Mouse (Mus musculus) liver, postnatal 0 days (tissue): ENCODE measurements around the gene Vamp2. TPM values are rescaled to one million over a fixed set of nuclear protein-coding genes. Genes with fewer than 3 reads are reported as not detected.

Experiments used
- ATAC-seq: fragments of 200-750 bp; cut with Nextera tagmentation; 2 replicates; pipeline ENCODE4 v1.8.0; 2017; ENCODE audit warnings: mild to moderate bottlenecking, moderate library complexity
- DNase-seq: peaks from one replicate; pipeline ENCODE4 v3.0.0-alpha.2; 2016
- H3K27ac ChIP-seq: fragments of 300-500 bp; sonication (generic); 2 replicates; pipeline ENCODE4 v1.5.1; 2014; ENCODE audit warnings: antibody characterized with exemption, moderate library complexity, mild to moderate bottlenecking, low read depth
- H3K27me3 ChIP-seq: fragments of 300-500 bp; sonication (generic); 2 replicates; pipeline ENCODE4 v1.6.1; 2014; ENCODE audit warnings: low read length, control low read depth, mixed read lengths; ENCODE audit not compliant: insufficient read depth
- H3K36me3 ChIP-seq: fragments of 300-500 bp; sonication (generic); replicated peaks from 2 replicates; pipeline ENCODE4 v1.6.1; 2014; ENCODE audit warnings: mild to moderate bottlenecking, control low read depth, low read length, moderate library complexity, mixed read lengths; ENCODE audit not compliant: insufficient read depth
- H3K4me1 ChIP-seq: fragments of 300-500 bp; sonication (generic); 2 replicates; pipeline ENCODE4 v1.6.1; 2014; ENCODE audit warnings: antibody characterized with exemption, mild to moderate bottlenecking, control low read depth; ENCODE audit not compliant: insufficient read depth
- H3K4me2 ChIP-seq: fragments of 300-500 bp; sonication (generic); 2 replicates; pipeline ENCODE4 v1.6.1; 2014; ENCODE audit warnings: low read depth, mild to moderate bottlenecking, low read length, moderate library complexity, mixed read lengths
- H3K4me3 ChIP-seq: fragments of 300-500 bp; sonication (generic); 2 replicates; pipeline ENCODE4 v1.5.1; 2014; ENCODE audit warnings: low read depth, low read length
- H3K9ac ChIP-seq: fragments of 300-500 bp; sonication (generic); replicated peaks from 2 replicates; pipeline ENCODE4 v1.6.1; 2014; ENCODE audit warnings: mild to moderate bottlenecking, moderate library complexity
- H3K9me3 ChIP-seq: fragments of 300-500 bp; sonication (generic); 2 replicates; pipeline ENCODE4 v1.6.1; 2016; ENCODE audit warnings: mild to moderate bottlenecking, control low read depth, low read length, mixed read lengths
- CTCF ChIP-seq: sonication (generic); IDR thresholded peaks from 2 replicates; pipeline ENCODE4 v1.5.1; 2016; ENCODE audit warnings: antibody characterized with exemption, low read depth
- EP300 ChIP-seq: IDR thresholded peaks from 2 replicates; pipeline ENCODE4 v1.6.1; 2016; ENCODE audit warnings: antibody characterized with exemption, low read depth, mild to moderate bottlenecking
- WGBS: fragments of 180-500 bp; shearing (Covaris S2); extraction: QIAGEN DNeasy Blood & Tissue Kit; methylation state at CpG from one replicate; pipeline ENCODE4 v1.1.7; 2014; ENCODE audit not compliant: insufficient replicate concordance; 5-methylcytosine and 5-hydroxymethylcytosine counted together
- polyA plus RNA-seq: library from polyadenylated mRNA; unstranded; fragments of >200 nt; fragmentation: Nextera tagmentation; extraction: Ambion mirVana; gene quantifications from 2 replicates; pipeline ENCODE4 v1.2.1, GENCODE M21; 2015

Gene Vamp2
- polyA plus RNA-seq, 1 experiment from 2014 or later: 14.2 TPM

DNA sequence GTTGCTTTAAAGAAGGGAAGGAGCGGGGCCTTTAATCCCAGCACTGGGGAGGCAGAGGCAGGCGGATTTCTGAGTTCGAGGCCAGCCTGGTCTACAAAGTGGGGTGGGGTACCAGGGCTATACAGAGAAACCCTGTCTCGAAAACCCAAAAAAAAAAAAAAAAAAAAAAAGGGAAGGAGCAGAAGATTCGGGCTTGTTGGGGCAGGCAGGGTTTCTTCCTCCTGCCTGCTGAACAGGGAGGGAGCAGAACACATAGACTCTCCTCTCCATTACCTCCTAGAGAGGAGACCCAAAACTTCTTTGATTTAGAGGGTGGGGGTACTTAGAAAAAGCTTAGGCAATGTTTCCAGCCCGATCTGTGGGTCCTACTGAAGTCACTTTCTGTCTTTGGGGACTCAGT lies 47.1 kb downstream of the Vamp2 start:
- no peaks in the 10 kb centered on the region for H3K27me3 ChIP-seq
- H3K9ac ChIP-seq: no peak overlapping the region
- no peaks in the 10 kb centered on the region for H3K36me3 ChIP-seq
- no peaks in the 10 kb centered on the region for H3K9me3 ChIP-seq
- WGBS: 61% methylated on average over 6 of the region's 6 CpGs
- H3K4me3 ChIP-seq: no peak overlapping the region
- no peak overlapping the region for H3K4me2 ChIP-seq
- H3K27ac ChIP-seq: no peak overlapping the region
- ATAC-seq (no peak), DNase-seq (no peak)
- H3K4me1 ChIP-seq: peaks cover 19% of the 10 kb centered on the region
- TF ChIP-seq EP300 (no peak), CTCF (no peak)

Other genes starting within 250 kb of the Vamp2 start
- 32.8 and 33.8 TPM in 2 replicates for gene Ndel1, start 216.6 kb upstream of the Vamp2 start, polyA plus RNA-seq
- gene Rnf222, start 199.9 kb upstream of the Vamp2 start, polyA plus RNA-seq: 0.02 and 0.07 TPM in 2 replicates
- gene Rpl26, start 186.9 kb upstream of the Vamp2 start, polyA plus RNA-seq: 531 and 540 TPM in 2 replicates
- not detected in 2 replicates for gene Odf4, start 161.4 kb upstream of the Vamp2 start, polyA plus RNA-seq
- 1.8 TPM in 2 replicates for gene Arhgef15, start 131.0 kb upstream of the Vamp2 start, polyA plus RNA-seq
- gene Slc25a35, start 120.4 kb upstream of the Vamp2 start, polyA plus RNA-seq: 0.60 and 0.94 TPM in 2 replicates
- 9.4 and 11.2 TPM in 2 replicates for gene Rangrf, start 113.3 kb upstream of the Vamp2 start, polyA plus RNA-seq
- 8.9 and 10.6 TPM in 2 replicates for gene Pfas, start 80.0 kb upstream of the Vamp2 start, polyA plus RNA-seq
- gene Ctc1, start 72.6 kb upstream of the Vamp2 start, polyA plus RNA-seq: 7.4 and 7.6 TPM in 2 replicates
- 41.3 and 45.9 TPM in 2 replicates for gene Aurkb, start 42.8 kb upstream of the Vamp2 start, polyA plus RNA-seq
- gene Borcs6, start 28.8 kb upstream of the Vamp2 start, polyA plus RNA-seq: 5.4 and 6.6 TPM in 2 replicates
- gene Tmem107, start 17.7 kb upstream of the Vamp2 start, polyA plus RNA-seq: 12.5 and 13.0 TPM in 2 replicates
- gene Per1, start 6.7 kb downstream of the Vamp2 start, polyA plus RNA-seq: 3.0 and 8.2 TPM in 2 replicates
- 0.07 and 0.15 TPM in 2 replicates for gene Hes7, start 31.9 kb downstream of the Vamp2 start, polyA plus RNA-seq
- gene 9130213A22Rik, start 34.1 kb downstream of the Vamp2 start, polyA plus RNA-seq: 0.06 and 0.07 TPM in 2 replicates
- gene Aloxe3, start 37.4 kb downstream of the Vamp2 start, polyA plus RNA-seq: 0.14 and 0.18 TPM in 2 replicates
- gene Alox12b, start 68.5 kb downstream of the Vamp2 start, polyA plus RNA-seq: not detected in 2 replicates
- gene Alox8, start 109.4 kb downstream of the Vamp2 start, polyA plus RNA-seq: 0.04 TPM in 1 of 2 replicates, not detected in the other
- gene Gucy2e, start 148.5 kb downstream of the Vamp2 start, polyA plus RNA-seq: not detected in 2 replicates
- gene Cntrob, start 235.3 kb downstream of the Vamp2 start, polyA plus RNA-seq: 4.1 and 5.6 TPM in 2 replicates
- 71.5 and 72.0 TPM in 2 replicates for gene Trappc1, start 235.5 kb downstream of the Vamp2 start, polyA plus RNA-seq
- gene Kcnab3, start 237.8 kb downstream of the Vamp2 start, polyA plus RNA-seq: 0.20 TPM in 2 replicates